Mouse (Mus musculus) gastrocnemius, postnatal 4 days (tissue): Measurements from ENCODE around the gene Noxa1. TPM values are rescaled to one million over a fixed set of nuclear protein-coding genes. Genes with fewer than 3 reads are reported as not detected.

Experiments used
- DNase-seq, 2 experiments: peaks; one replicate each; pipeline ENCODE4 v3.0.0; 2021 to 2022; ENCODE audit warnings: low spot score in 2 of 2, mixed read lengths in 2 of 2
- long read RNA-seq, 2 experiments: library from polyadenylated mRNA; stranded (forward); transcript quantifications; one replicate each; pipeline ENCODE4 v2.0.0; 2021
- total RNA-seq, 2 experiments: library from RNA; stranded (reverse); gene quantifications; 2 replicates each; pipeline ENCODE4 v1.2.3; 2021

Gene Noxa1
- not detected for total RNA-seq
- long read RNA-seq, experiment 1, partial matches to known transcripts = 0 of 1 reads
- long read RNA-seq, experiment 1, other reads (novel, unspliced or antisense) = 0 of 1 reads
- long read RNA-seq, experiment 2 = 0 reads

- DNase-seq = no peak
Observed at GRCm38 (mm10) chr2:25095109-25095850, at the start of gene Noxa1. TSS of gene Noxa1 (minus strand) at chr2:25095149.

- DNase-seq = no peak
Observed at GRCm38 (mm10) chr2:25141921-25142320, 47.0 kb upstream of the Noxa1 start.

GRCm38 (mm10) chr2:25141185-25141584, 46.2 kb upstream of the Noxa1 start:
- no peak for DNase-seq

GRCm38 (mm10) chr2:25137832-25138231, 42.9 kb upstream of the Noxa1 start:
- no peak for DNase-seq

GRCm38 (mm10) chr2:25131601-25132000, 36.7 kb upstream of the Noxa1 start:
- DNase-seq = no peak

- no peak for DNase-seq
Observed at GRCm38 (mm10) chr2:25128072-25128471, 33.1 kb upstream of the Noxa1 start.

- peak in 1 of 2 experiments; percentile 31 for DNase-seq
Observed at GRCm38 (mm10) chr2:25127206-25127605, 32.3 kb upstream of the Noxa1 start.

GRCm38 (mm10) chr2:25126011-25127010, 31.4 kb upstream of the Noxa1 start:
- DNase-seq = no peak

GRCm38 (mm10) chr2:25125146-25125545, 30.2 kb upstream of the Noxa1 start:
- no peak for DNase-seq

- no peak for DNase-seq
Observed at GRCm38 (mm10) chr2:25124411-25124810, 29.5 kb upstream of the Noxa1 start.

GRCm38 (mm10) chr2:25123527-25123926, 28.6 kb upstream of the Noxa1 start:
- no peak for DNase-seq

GRCm38 (mm10) chr2:25122666-25123065, 27.7 kb upstream of the Noxa1 start:
- DNase-seq = no peak

GRCm38 (mm10) chr2:25120963-25121362, 26.0 kb upstream of the Noxa1 start:
- DNase-seq = no peak

- DNase-seq = no peak
Observed at GRCm38 (mm10) chr2:25115442-25115841, 20.5 kb upstream of the Noxa1 start.

GRCm38 (mm10) chr2:25114308-25114707, 19.4 kb upstream of the Noxa1 start:
- no peak for DNase-seq

- DNase-seq = no peak
Observed at GRCm38 (mm10) chr2:25111184-25111791, 16.3 kb upstream of the Noxa1 start.

- DNase-seq = no peak
Observed at GRCm38 (mm10) chr2:25110505-25111183, 15.7 kb upstream of the Noxa1 start.

GRCm38 (mm10) chr2:25109487-25109886, 14.5 kb upstream of the Noxa1 start:
- no peak for DNase-seq

- no peak for DNase-seq
Observed at GRCm38 (mm10) chr2:25106045-25106444, 11.1 kb upstream of the Noxa1 start.

- no peak for DNase-seq
Observed at GRCm38 (mm10) chr2:25104122-25104521, 9.2 kb upstream of the Noxa1 start.

- no peak for DNase-seq
Observed at GRCm38 (mm10) chr2:25099703-25100102, 4.8 kb upstream of the Noxa1 start.
